Mouse (Mus musculus): ENCODE results near the gene Flrt1. TPM values are rescaled to one million over a fixed set of nuclear protein-coding genes. Genes with fewer than 3 reads are reported as not detected.
A peak's percentile ranks its signal among the peaks of the same experiment; 100 is the strongest.

The Flrt1 gene
- polyA plus RNA-seq, 1 experiment from 2014 or later = 3.0 TPM

DNA sequence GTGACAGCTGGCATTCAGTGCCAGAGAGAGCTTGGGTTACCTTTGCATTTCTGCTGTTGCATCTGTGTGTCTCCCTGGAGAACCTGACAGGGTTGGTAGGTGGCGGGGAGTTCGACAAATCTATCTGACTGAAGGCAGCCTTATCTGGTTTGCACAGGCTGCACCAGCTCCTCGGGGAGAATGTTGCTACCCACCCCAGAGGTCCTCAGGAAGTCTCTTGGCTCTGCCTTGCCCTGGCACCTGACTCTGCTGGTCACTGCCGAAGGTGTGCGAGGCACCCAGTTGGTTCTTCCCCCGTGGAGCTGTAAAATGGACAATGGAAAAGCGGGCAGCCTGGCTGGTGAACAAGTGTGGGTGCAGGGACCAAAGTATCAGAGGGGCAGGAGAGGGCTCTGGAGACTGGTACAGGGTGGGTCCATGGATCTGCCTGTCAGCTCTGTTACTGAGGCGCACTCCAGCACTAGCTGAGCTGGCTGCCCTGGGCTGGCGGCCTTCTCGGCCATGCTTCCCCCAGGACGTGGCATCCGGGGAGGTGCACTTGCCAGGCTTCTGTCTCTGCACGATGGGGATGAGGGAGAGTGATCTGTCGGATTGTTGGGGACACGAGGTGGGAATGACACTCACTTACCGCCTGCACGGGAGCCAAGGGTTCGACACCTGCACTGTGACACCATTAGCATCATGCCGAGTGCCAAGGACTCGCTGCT is 38.0 kb downstream of the Flrt1 start:
- no peaks in the 10 kb centered on the region for H3K36me3 ChIP-seq (ENCODE audit: control insufficient read depth, insufficient read depth, low read length)
- H3K4me3 ChIP-seq (ENCODE audit: low read depth, low read length) = no peak overlapping the region
- H3K4me2 ChIP-seq (ENCODE audit: low read depth, severe bottlenecking) = no peak overlapping the region
- WGBS = 41% methylated on average over 20 of the region's 20 CpGs
- peaks cover 11% of the 10 kb centered on the region for H3K27me3 ChIP-seq (ENCODE audit: control insufficient read depth, insufficient read depth, low read length)
- H3K9ac ChIP-seq (ENCODE audit: low read length) = no peak overlapping the region
- ATAC-seq (ENCODE audit: insufficient number of reproducible peaks, low FRiP score, low TSS enrichment, low read depth) = no peak
- H3K4me1 ChIP-seq (ENCODE audit: control insufficient read depth, insufficient read depth, low read length) = peaks cover 45% of the 10 kb centered on the region
- no peaks in the 10 kb centered on the region for H3K9me3 ChIP-seq (ENCODE audit: control insufficient read depth, low read length)
- no peak overlapping the region for H3K27ac ChIP-seq (replicated peaks; ENCODE audit: low read depth, low read length)
- no peak for DNase-seq (ENCODE audit: low spot score)

DNA sequence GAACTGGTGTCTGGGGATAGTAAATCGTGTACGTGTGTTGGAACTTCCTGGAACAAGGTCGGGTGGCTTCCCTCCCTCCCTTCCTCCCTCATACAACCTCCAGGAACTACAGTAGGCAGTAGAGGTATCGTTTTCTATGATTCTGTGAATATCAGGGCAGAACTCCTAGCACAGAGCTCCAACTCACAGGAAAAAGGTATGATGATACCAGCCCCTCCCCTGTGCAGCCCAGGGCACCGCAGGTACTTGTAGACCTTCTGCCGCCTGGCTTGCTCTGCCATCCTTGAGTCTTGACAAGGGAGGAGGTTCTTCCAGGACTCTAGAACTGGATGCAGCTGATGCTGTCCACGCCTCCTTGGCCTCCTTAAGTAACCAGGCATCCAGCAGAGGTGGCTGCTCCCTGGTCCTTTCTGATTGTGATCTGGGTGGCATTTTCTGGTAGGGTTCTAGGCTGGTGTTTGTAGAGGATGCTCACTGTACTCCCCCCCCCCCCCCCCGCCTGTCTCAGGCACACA is 38.6 kb downstream of the Flrt1 start:
- Histone ChIP-seq H3K9ac (ENCODE audit: low read length) (peak overlapping the region; percentile 34; the same call in 1 of the 2 replicates), H3K27me3 (ENCODE audit: control insufficient read depth, insufficient read depth, low read length) (peaks cover 11% of the 10 kb centered on the region), H3K4me2 (ENCODE audit: low read depth, severe bottlenecking) (no peak overlapping the region), H3K36me3 (ENCODE audit: control insufficient read depth, insufficient read depth, low read length) (no peaks in the 10 kb centered on the region), H3K9me3 (ENCODE audit: control insufficient read depth, low read length) (no peaks in the 10 kb centered on the region), H3K27ac (replicated peaks; ENCODE audit: low read depth, low read length) (no peak overlapping the region), H3K4me1 (ENCODE audit: control insufficient read depth, insufficient read depth, low read length) (peaks cover 45% of the 10 kb centered on the region), H3K4me3 (ENCODE audit: low read depth, low read length) (no peak overlapping the region)
- 29% methylated on average over 8 of the region's 8 CpGs for WGBS
- no peak for ATAC-seq (ENCODE audit: insufficient number of reproducible peaks, low FRiP score, low TSS enrichment, low read depth)
- no peak for DNase-seq (ENCODE audit: low spot score)

DNA sequence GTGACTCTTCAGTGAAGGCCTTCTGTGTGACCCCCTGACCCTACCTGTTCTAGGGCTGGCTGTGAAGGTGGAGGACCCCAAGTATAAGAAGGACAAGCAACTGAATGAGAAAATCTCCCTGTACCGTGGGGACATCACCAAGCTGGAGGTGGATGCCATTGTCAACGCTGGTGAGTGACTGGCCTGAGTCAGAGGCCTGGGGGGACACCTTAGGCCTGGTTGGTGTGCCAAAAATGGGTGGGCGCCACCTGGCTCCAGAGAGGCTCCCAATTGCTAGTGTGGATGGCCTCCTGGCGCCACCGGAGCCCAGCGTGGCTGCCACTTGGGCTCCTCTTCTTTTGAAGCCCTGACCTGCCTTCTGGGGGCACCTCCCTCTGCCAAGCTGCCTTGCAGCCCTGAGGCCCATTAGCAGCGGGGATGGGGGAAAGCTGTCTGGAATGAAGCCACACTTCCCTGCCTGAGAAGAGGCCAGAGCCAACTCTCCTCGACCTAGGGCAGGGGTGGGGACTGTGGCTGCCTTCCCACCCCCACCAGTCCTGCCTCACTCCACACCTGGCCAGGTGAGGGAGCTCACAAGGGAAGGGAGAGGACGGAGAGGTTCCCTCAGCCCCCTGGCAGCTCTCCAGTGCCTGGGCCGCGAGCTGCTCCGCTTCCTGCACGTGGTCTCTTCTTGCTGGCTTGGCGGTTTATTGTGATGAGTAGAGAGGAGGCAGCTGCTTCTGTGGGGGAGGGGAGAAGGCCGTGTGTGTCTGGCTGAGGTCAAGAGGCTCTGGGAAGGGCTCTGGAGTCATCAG is 39.3 kb downstream of the Flrt1 start:
- DNase-seq (ENCODE audit: low spot score) (no peak), ATAC-seq (ENCODE audit: insufficient number of reproducible peaks, low FRiP score, low TSS enrichment, low read depth) (no peak)
- Histone ChIP-seq H3K9me3 (ENCODE audit: control insufficient read depth, low read length) (no peaks in the 10 kb centered on the region), H3K36me3 (ENCODE audit: control insufficient read depth, insufficient read depth, low read length) (no peaks in the 10 kb centered on the region), H3K27ac (replicated peaks; ENCODE audit: low read depth, low read length) (no peak overlapping the region), H3K9ac (ENCODE audit: low read length) (peak overlapping the region; percentile 34), H3K27me3 (ENCODE audit: control insufficient read depth, insufficient read depth, low read length) (peaks cover 11% of the 10 kb centered on the region), H3K4me2 (ENCODE audit: low read depth, severe bottlenecking) (no peak overlapping the region), H3K4me3 (ENCODE audit: low read depth, low read length) (no peak overlapping the region), H3K4me1 (ENCODE audit: control insufficient read depth, insufficient read depth, low read length) (peaks cover 45% of the 10 kb centered on the region)
- WGBS = 35% methylated on average over 15 of the region's 15 CpGs

DNA sequence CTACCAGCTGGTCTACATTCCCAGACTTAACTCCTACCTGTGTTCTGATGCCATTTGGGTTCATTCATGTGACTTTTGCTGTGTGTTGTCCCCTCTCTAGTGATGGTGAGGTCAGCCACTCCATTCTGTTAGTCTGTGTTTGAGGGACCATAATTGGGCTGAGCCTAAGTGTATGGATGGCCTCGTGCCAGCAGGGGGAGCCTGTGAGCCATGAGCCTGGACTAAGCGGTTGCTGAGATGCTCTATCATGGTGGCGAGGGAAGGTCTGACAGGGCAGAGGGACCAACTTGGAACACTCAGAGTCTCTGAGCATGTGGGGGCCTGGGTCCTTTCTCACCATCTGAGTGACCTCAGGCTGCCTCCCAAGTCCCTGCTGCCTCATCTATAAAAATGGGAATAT is 41.0 kb downstream of the Flrt1 start:
- Histone ChIP-seq H3K36me3 (ENCODE audit: control insufficient read depth, insufficient read depth, low read length) (no peaks in the 10 kb centered on the region), H3K27ac (replicated peaks; ENCODE audit: low read depth, low read length) (no peak overlapping the region), H3K4me2 (ENCODE audit: low read depth, severe bottlenecking) (no peak overlapping the region), H3K9me3 (ENCODE audit: control insufficient read depth, low read length) (no peaks in the 10 kb centered on the region), H3K9ac (ENCODE audit: low read length) (no peak overlapping the region), H3K4me3 (ENCODE audit: low read depth, low read length) (no peak overlapping the region), H3K4me1 (ENCODE audit: control insufficient read depth, insufficient read depth, low read length) (peaks cover 31% of the 10 kb centered on the region), H3K27me3 (ENCODE audit: control insufficient read depth, insufficient read depth, low read length) (peaks cover 11% of the 10 kb centered on the region)
- 0% methylated on average over 3 of the region's 3 CpGs for WGBS
- ATAC-seq (ENCODE audit: insufficient number of reproducible peaks, low FRiP score, low TSS enrichment, low read depth) = peak; percentile 38; the same call in 1 of the 2 replicates
- peak; percentile 94 for DNase-seq (ENCODE audit: low spot score)

DNA sequence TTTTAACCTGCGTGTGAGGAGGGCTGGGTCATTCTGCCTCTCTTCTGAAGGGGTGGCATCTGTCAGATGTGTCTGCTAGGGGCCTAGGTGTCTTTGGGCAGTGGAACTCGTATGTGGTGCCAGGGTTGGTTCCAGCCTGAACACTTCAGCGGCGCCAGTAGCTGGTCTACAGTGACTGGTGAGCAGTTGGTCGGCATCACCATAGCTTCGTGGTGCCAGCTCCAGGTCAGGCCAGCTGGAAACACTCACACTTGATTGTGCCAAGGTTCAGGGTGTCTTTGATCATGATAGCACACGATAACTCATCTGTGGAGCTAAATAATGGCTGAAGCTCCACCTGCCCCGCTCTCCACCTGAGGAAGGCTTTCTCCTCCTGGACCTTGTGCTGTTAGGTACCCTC is 42.6 kb downstream of the Flrt1 start:
- Histone ChIP-seq H3K9ac (ENCODE audit: low read length) (no peak overlapping the region), H3K4me2 (ENCODE audit: low read depth, severe bottlenecking) (no peak overlapping the region), H3K4me3 (ENCODE audit: low read depth, low read length) (no peak overlapping the region), H3K9me3 (ENCODE audit: control insufficient read depth, low read length) (no peaks in the 10 kb centered on the region), H3K27me3 (ENCODE audit: control insufficient read depth, insufficient read depth, low read length) (peaks cover 10% of the 10 kb centered on the region), H3K27ac (replicated peaks; ENCODE audit: low read depth, low read length) (no peak overlapping the region), H3K36me3 (ENCODE audit: control insufficient read depth, insufficient read depth, low read length) (no peaks in the 10 kb centered on the region), H3K4me1 (ENCODE audit: control insufficient read depth, insufficient read depth, low read length) (peaks cover 19% of the 10 kb centered on the region; the same call in 1 of the 2 replicates)
- ATAC-seq (ENCODE audit: insufficient number of reproducible peaks, low FRiP score, low TSS enrichment, low read depth) (no peak), DNase-seq (ENCODE audit: low spot score) (no peak)
- 87% methylated on average over 8 of the region's 8 CpGs for WGBS

DNA sequence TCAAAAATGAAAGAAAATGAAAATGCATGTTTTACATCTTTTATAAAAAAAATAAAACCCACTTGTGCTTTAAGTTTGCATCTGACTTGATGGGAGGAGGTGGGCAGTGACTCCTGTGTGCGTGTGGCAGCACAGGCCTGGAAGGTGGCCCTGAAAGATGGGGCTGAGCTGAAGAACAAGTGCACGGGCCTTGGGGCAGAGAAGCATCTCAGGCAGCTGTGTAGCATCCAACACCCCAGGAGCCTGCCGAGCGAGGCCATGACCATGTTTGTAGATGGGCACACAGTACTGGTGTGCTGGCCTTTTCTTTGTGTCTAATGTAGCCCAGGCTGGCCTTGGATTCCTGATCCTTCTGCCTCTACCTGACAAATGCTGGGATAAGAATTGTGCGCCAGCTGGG is 43.4 kb downstream of the Flrt1 start:
- Histone ChIP-seq H3K27ac (replicated peaks; ENCODE audit: low read depth, low read length) (no peak overlapping the region), H3K9me3 (ENCODE audit: control insufficient read depth, low read length) (no peaks in the 10 kb centered on the region), H3K36me3 (ENCODE audit: control insufficient read depth, insufficient read depth, low read length) (no peaks in the 10 kb centered on the region), H3K4me2 (ENCODE audit: low read depth, severe bottlenecking) (no peak overlapping the region), H3K4me3 (ENCODE audit: low read depth, low read length) (no peak overlapping the region), H3K27me3 (ENCODE audit: control insufficient read depth, insufficient read depth, low read length) (peaks cover 5% of the 10 kb centered on the region), H3K4me1 (ENCODE audit: control insufficient read depth, insufficient read depth, low read length) (peaks cover 20% of the 10 kb centered on the region; the same call in 1 of the 2 replicates), H3K9ac (ENCODE audit: low read length) (no peak overlapping the region)
- no peak for ATAC-seq (ENCODE audit: insufficient number of reproducible peaks, low FRiP score, low TSS enrichment, low read depth)
- no peak for DNase-seq (ENCODE audit: low spot score)
- 84% methylated on average over 5 of the region's 5 CpGs for WGBS

DNA sequence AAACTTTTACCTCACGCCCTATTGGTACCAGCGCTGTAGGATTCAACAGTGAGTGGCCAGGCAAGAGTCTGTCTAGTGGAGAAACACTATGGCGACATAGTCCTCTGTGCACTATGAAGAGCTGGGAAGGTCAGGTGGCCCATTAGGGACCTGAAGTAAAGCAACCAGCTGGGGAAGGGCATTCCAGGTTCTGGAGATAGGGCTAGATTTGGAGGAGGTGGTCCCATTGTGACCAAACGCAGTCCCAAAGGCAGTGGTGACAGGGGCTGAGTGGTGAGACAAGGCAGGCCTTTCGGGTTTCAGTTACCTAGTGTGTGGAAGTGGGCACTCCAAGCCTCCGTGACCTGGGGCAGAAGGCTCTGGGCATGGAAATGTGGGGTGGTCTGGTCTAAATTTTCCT is 47.0 kb downstream of the Flrt1 start:
- no peak overlapping the region for H3K9ac ChIP-seq (ENCODE audit: low read length)
- H3K4me1 ChIP-seq (ENCODE audit: control insufficient read depth, insufficient read depth, low read length) = peaks cover 16% of the 10 kb centered on the region; the same call in 1 of the 2 replicates
- H3K4me2 ChIP-seq (ENCODE audit: low read depth, severe bottlenecking) = peak overlapping the region; percentile 100; the same call in 1 of the 2 replicates
- no peaks in the 10 kb centered on the region for H3K36me3 ChIP-seq (ENCODE audit: control insufficient read depth, insufficient read depth, low read length)
- H3K27ac ChIP-seq (replicated peaks; ENCODE audit: low read depth, low read length) = no peak overlapping the region
- peaks cover 4% of the 10 kb centered on the region; the same call in 1 of the 2 replicates for H3K27me3 ChIP-seq (ENCODE audit: control insufficient read depth, insufficient read depth, low read length)
- WGBS = 58% methylated on average over 6 of the region's 6 CpGs
- peak overlapping the region; percentile 68; the same call in 1 of the 2 replicates for H3K4me3 ChIP-seq (ENCODE audit: low read depth, low read length)
- H3K9me3 ChIP-seq (ENCODE audit: control insufficient read depth, low read length) = no peaks in the 10 kb centered on the region
- ATAC-seq (ENCODE audit: insufficient number of reproducible peaks, low FRiP score, low TSS enrichment, low read depth) = no peak
- no peak for DNase-seq (ENCODE audit: low spot score)

DNA sequence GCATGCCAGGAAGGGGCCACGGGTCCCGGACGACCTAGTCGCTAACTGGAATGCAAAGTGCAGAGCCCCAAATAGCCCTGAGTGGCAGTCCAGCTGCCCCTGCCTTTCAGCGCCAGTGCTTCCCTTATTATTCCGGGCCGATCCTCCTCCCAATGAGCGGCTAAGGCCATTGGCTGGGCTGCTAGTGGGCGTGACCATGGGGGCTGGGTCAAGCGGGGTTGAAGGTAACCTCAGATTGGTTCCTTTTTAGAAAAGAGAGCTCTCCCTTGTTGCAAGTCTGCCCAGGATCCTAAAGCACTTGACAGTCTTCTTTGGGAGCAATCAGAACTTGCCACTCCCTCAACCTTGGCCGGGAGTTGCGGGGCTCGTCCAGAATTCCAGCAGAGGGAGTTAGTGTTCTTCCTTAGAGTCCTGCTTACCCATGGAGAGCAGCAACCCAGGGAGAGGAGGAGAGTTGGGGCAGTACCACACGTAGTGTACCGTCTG is 47.8 kb downstream of the Flrt1 start:
- H3K9ac ChIP-seq (ENCODE audit: low read length) = peak overlapping the region; percentile 22; the same call in 1 of the 2 replicates
- H3K4me3 ChIP-seq (ENCODE audit: low read depth, low read length) = peak overlapping the region; percentile 68

More for the DNA sequence above, 47.8 kb downstream of the Flrt1 start:
- H3K4me2 ChIP-seq (ENCODE audit: low read depth, severe bottlenecking) = peak overlapping the region; percentile 100
- ATAC-seq (ENCODE audit: insufficient number of reproducible peaks, low FRiP score, low TSS enrichment, low read depth) (peak; percentile 62; the same call in 1 of the 2 replicates), DNase-seq (ENCODE audit: low spot score) (peak; percentile 86)
- WGBS = under 1% methylated on average over 15 of the region's 15 CpGs
- no peaks in the 10 kb centered on the region for H3K9me3 ChIP-seq (ENCODE audit: control insufficient read depth, low read length)
- 0 out of 2 replicates have a peak overlapping the region, but pooled peaks have one; percentile 4 for H3K27ac ChIP-seq (replicated peaks; ENCODE audit: low read depth, low read length)
- H3K4me1 ChIP-seq (ENCODE audit: control insufficient read depth, insufficient read depth, low read length) = peaks cover 16% of the 10 kb centered on the region; the same call in 1 of the 2 replicates
- no peaks in the 10 kb centered on the region for H3K36me3 ChIP-seq (ENCODE audit: control insufficient read depth, insufficient read depth, low read length)
- H3K27me3 ChIP-seq (ENCODE audit: control insufficient read depth, insufficient read depth, low read length) = peaks cover 4% of the 10 kb centered on the region; the same call in 1 of the 2 replicates

All from limb, embryonic 11.5 days (tissue).